Mouse (Mus musculus): ENCODE results near the gene Car5a. TPM values are rescaled to one million over a fixed set of nuclear protein-coding genes. Genes with fewer than 3 reads are reported as not detected.
A peak's percentile ranks its signal among the peaks of the same experiment; 100 is the strongest.

Car5a gene
- polyA plus RNA-seq, 1 experiment from 2014 or later = not detected

GRCm38 (mm10) chr8:121912831-121913230, 31.9 kb downstream of the Car5a start:
- DNase-seq (ENCODE audit: low spot score) (no peak), ATAC-seq (ENCODE audit: low FRiP score) (no peak)
- Histone ChIP-seq H3K4me2 (replicated peaks) (no peak overlapping the region), H3K9me3 (ENCODE audit: control insufficient read depth, low read length) (no peaks in the 10 kb centered on the region), H3K4me1 (replicated peaks; ENCODE audit: control insufficient read depth, insufficient read depth, low read length) (peaks cover 3% of the 10 kb centered on the region), H3K36me3 (replicated peaks; ENCODE audit: control insufficient read depth, insufficient read depth) (no peaks in the 10 kb centered on the region), H3K27me3 (ENCODE audit: control insufficient read depth, insufficient read depth, low read length) (no peaks in the 10 kb centered on the region; the same call in 1 of the 2 replicates), H3K9ac (no peak overlapping the region), H3K4me3 (replicated peaks; ENCODE audit: low read length) (no peak overlapping the region), H3K27ac (no peak overlapping the region)
- WGBS = 73% methylated on average over 3 of the region's 3 CpGs

- ATAC-seq (ENCODE audit: low FRiP score) = no peak
- no peak overlapping the region for H3K4me3 ChIP-seq (replicated peaks; ENCODE audit: low read length)
- H3K9me3 ChIP-seq (ENCODE audit: control insufficient read depth, low read length) = no peaks in the 10 kb centered on the region
- 66% methylated on average over 7 of the region's 7 CpGs for WGBS
- no peaks in the 10 kb centered on the region; the same call in 1 of the 2 replicates for H3K27me3 ChIP-seq (ENCODE audit: control insufficient read depth, insufficient read depth, low read length)
- H3K36me3 ChIP-seq (replicated peaks; ENCODE audit: control insufficient read depth, insufficient read depth) = no peaks in the 10 kb centered on the region
- no peak overlapping the region for H3K4me2 ChIP-seq (replicated peaks)
- peaks cover 5% of the 10 kb centered on the region for H3K4me1 ChIP-seq (replicated peaks; ENCODE audit: control insufficient read depth, insufficient read depth, low read length)
- DNase-seq (ENCODE audit: low spot score) = no peak
- no peak overlapping the region for H3K27ac ChIP-seq
- no peak overlapping the region for H3K9ac ChIP-seq
These were observed 32.7 kb downstream of the Car5a start for GRCm38 (mm10) chr8:121911987-121912386.

DNA sequence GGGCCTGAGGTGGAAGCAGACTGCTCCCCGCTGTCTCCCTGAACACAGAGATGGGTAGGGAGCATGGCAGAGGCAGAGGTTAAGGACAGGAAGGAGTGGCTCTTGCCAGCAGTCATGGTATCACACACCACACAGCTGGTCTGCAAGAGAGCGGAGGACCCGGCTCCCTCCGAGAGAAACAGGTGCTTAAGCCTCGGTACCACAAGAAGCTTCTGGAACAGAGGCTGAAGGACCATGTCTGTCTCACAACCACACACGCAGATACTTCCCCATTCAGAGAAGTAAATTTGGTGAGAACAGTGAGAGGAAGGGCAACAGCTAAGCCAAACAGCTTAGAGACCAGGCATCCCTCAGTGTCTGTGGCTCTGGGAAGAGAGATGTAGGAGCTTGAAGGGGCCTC, 33.3 kb downstream of the Car5a start:
- DNase-seq (ENCODE audit: low spot score) = no peak
- H3K36me3 ChIP-seq (replicated peaks; ENCODE audit: control insufficient read depth, insufficient read depth) = no peaks in the 10 kb centered on the region
- no peak overlapping the region for H3K27ac ChIP-seq
- H3K9me3 ChIP-seq (ENCODE audit: control insufficient read depth, low read length) = no peaks in the 10 kb centered on the region
- H3K9ac ChIP-seq = no peak overlapping the region
- no peak overlapping the region for H3K4me3 ChIP-seq (replicated peaks; ENCODE audit: low read length)
- no peak overlapping the region for H3K4me2 ChIP-seq (replicated peaks)
- H3K4me1 ChIP-seq (replicated peaks; ENCODE audit: control insufficient read depth, insufficient read depth, low read length) = peaks cover 7% of the 10 kb centered on the region
- 88% methylated on average over 6 of the region's 6 CpGs for WGBS
- no peak for ATAC-seq (ENCODE audit: low FRiP score)
- no peaks in the 10 kb centered on the region; the same call in 1 of the 2 replicates for H3K27me3 ChIP-seq (ENCODE audit: control insufficient read depth, insufficient read depth, low read length)

GRCm38 (mm10) chr8:121909663-121910062, 35.0 kb downstream of the Car5a start:
- H3K27ac ChIP-seq = no peak overlapping the region
- no peak overlapping the region for H3K4me3 ChIP-seq (replicated peaks; ENCODE audit: low read length)
- peaks cover 22% of the 10 kb centered on the region for H3K4me1 ChIP-seq (replicated peaks; ENCODE audit: control insufficient read depth, insufficient read depth, low read length)
- H3K27me3 ChIP-seq (ENCODE audit: control insufficient read depth, insufficient read depth, low read length) = no peaks in the 10 kb centered on the region; the same call in 1 of the 2 replicates
- 4% methylated on average over 6 of the region's 6 CpGs for WGBS
- DNase-seq (ENCODE audit: low spot score) = peak; percentile 82
- no peak overlapping the region for H3K4me2 ChIP-seq (replicated peaks)
- no peak for ATAC-seq (ENCODE audit: low FRiP score)
- no peaks in the 10 kb centered on the region for H3K9me3 ChIP-seq (ENCODE audit: control insufficient read depth, low read length)
- no peaks in the 10 kb centered on the region for H3K36me3 ChIP-seq (replicated peaks; ENCODE audit: control insufficient read depth, insufficient read depth)
- no peak overlapping the region for H3K9ac ChIP-seq

DNA sequence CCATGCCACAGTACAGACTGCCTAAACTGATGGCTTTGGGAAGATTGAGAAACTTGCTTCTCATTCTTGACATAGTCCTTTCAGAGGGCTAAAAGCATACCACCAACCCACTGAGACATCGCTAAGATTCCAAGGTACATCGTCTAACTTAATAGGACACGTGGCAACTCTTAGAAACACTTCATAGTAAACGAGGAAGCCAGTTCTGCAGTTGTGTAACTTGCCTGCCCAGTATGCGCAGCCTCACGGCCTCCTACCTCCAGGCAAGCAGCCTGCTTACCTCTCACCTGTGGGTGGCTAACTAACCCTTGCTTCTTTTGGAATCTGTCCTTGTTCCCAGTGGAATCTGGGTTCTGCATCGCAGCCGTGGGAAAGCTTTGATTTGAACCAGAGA, 35.6 kb downstream of the Car5a start:
- Histone ChIP-seq H3K9ac (no peak overlapping the region), H3K27ac (no peak overlapping the region), H3K27me3 (ENCODE audit: control insufficient read depth, insufficient read depth, low read length) (no peaks in the 10 kb centered on the region; the same call in 1 of the 2 replicates), H3K4me3 (replicated peaks; ENCODE audit: low read length) (no peak overlapping the region), H3K9me3 (ENCODE audit: control insufficient read depth, low read length) (no peaks in the 10 kb centered on the region), H3K4me2 (replicated peaks) (no peak overlapping the region), H3K4me1 (replicated peaks; ENCODE audit: control insufficient read depth, insufficient read depth, low read length) (peaks cover 22% of the 10 kb centered on the region), H3K36me3 (replicated peaks; ENCODE audit: control insufficient read depth, insufficient read depth) (no peaks in the 10 kb centered on the region)
- ATAC-seq (ENCODE audit: low FRiP score) (no peak), DNase-seq (ENCODE audit: low spot score) (no peak)
- WGBS = 71% methylated on average over 8 of the region's 8 CpGs

- 66% methylated on average over 8 of the region's 8 CpGs for whole genome bisulfite sequencing
- Histone ChIP-seq H3K9ac (no peak overlapping the region), H3K4me2 (replicated peaks) (no peak overlapping the region), H3K27me3 (ENCODE audit: control insufficient read depth, insufficient read depth, low read length) (no peaks in the 10 kb centered on the region; the same call in 1 of the 2 replicates), H3K27ac (no peak overlapping the region), H3K36me3 (replicated peaks; ENCODE audit: control insufficient read depth, insufficient read depth) (no peaks in the 10 kb centered on the region), H3K4me3 (replicated peaks; ENCODE audit: low read length) (no peak overlapping the region), H3K9me3 (ENCODE audit: control insufficient read depth, low read length) (no peaks in the 10 kb centered on the region), H3K4me1 (replicated peaks; ENCODE audit: control insufficient read depth, insufficient read depth, low read length) (peaks cover 22% of the 10 kb centered on the region)
- ATAC-seq (ENCODE audit: low FRiP score) (no peak), DNase-seq (ENCODE audit: low spot score) (no peak)
These were observed 36.1 kb downstream of the Car5a start for GRCm38 (mm10) chr8:121908378-121909147.

DNA sequence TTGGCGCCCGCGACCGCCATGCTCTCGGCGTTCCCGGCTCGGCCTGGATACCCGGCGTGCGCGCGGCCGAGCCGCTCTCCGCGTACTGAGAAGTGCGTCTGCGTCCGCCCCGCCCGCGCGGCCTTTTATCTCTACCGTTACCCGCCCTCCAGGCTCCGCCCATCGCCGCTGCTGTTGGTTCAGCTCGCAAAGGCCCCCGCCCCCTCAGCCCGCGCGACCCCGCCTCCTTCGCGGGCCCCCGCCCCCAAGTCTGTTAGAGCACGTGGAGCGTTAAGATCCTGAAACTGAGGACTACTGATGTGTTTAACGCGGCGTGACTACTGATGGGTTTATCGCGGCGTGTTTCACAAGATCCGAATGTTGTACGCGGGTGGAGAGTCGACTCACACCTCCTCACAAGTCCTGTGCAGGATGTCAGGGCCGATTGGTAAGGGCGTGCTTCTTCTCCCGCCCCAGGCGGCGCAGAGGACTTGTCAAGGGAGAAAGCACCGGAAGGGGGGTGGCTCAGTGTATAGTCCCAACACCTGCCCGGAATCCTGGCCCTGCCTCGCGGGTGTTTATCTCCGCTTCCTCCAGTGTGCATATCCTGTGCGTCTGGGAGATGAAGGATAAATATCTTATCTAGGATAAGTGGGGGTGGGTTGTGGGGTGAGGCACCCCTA, 37.0 kb downstream of the Car5a start, which contains the start of gene Slc7a5:
Slc7a5 (minus strand) TSS at position 108 of the 662 bp plus-strand sequence.
- Histone ChIP-seq H3K27ac (peak within 1 kb of the TSS; percentile 40; the same call in 1 of the 2 replicates), H3K36me3 (replicated peaks; ENCODE audit: control insufficient read depth, insufficient read depth) (no peaks in the 10 kb centered on the region), H3K4me1 (replicated peaks; ENCODE audit: control insufficient read depth, insufficient read depth, low read length) (peaks cover 22% of the 10 kb centered on the region), H3K9ac (peak within 1 kb of the TSS; percentile 68), H3K4me2 (replicated peaks) (peak within 1 kb of the TSS; percentile 78), H3K4me3 (replicated peaks; ENCODE audit: low read length) (peak within 1 kb of the TSS; percentile 66), H3K27me3 (ENCODE audit: control insufficient read depth, insufficient read depth, low read length) (no peaks in the 10 kb centered on the region; the same call in 1 of the 2 replicates), H3K9me3 (ENCODE audit: control insufficient read depth, low read length) (no peaks in the 10 kb centered on the region)
- under 1% methylated on average over 53 of the region's 61 CpGs for WGBS
- ATAC-seq (ENCODE audit: low FRiP score) (peak; percentile 92), DNase-seq (ENCODE audit: low spot score) (peak; percentile 98)

- Histone ChIP-seq H3K4me1 (replicated peaks; ENCODE audit: control insufficient read depth, insufficient read depth, low read length) (peaks cover 22% of the 10 kb centered on the region), H3K4me3 (replicated peaks; ENCODE audit: low read length) (peak overlapping the region; percentile 66), H3K9me3 (ENCODE audit: control insufficient read depth, low read length) (no peaks in the 10 kb centered on the region), H3K36me3 (replicated peaks; ENCODE audit: control insufficient read depth, insufficient read depth) (no peaks in the 10 kb centered on the region), H3K9ac (peak overlapping the region; percentile 68), H3K4me2 (replicated peaks) (peak overlapping the region; percentile 78), H3K27me3 (ENCODE audit: control insufficient read depth, insufficient read depth, low read length) (no peaks in the 10 kb centered on the region; the same call in 1 of the 2 replicates), H3K27ac (peak overlapping the region; percentile 40; the same call in 1 of the 2 replicates)
- DNase-seq (ENCODE audit: low spot score) = no peak
- under 1% methylated on average over 72 of the region's 72 CpGs for WGBS
- peak; percentile 63 for ATAC-seq (ENCODE audit: low FRiP score)
These were observed 37.9 kb downstream of the Car5a start for GRCm38 (mm10) chr8:121906542-121907512.
